Mouse (Mus musculus) forebrain, embryonic 11.5 days (tissue): ENCODE results near the gene Il31. TPM values are rescaled to one million over a fixed set of nuclear protein-coding genes. Genes with fewer than 3 reads are reported as not detected.

Source experiments
- ATAC-seq: fragments of 200-750 bp; cut with Nextera tagmentation; replicated peaks from 2 replicates; pipeline ENCODE4 v1.8.0; 2017; ENCODE audit warnings: moderate TSS enrichment; ENCODE audit not compliant: low FRiP score
- DNase-seq: peaks from one replicate; pipeline ENCODE4 v3.0.0-alpha.2; 2017; ENCODE audit warnings: low spot score
- H3K27ac ChIP-seq: fragments of 300-500 bp; sonication (generic); 2 replicates; pipeline ENCODE4 v1.5.1; 2014; ENCODE audit warnings: low read depth, low read length
- H3K27me3 ChIP-seq: fragments of 300-500 bp; sonication (generic); 2 replicates; pipeline ENCODE4 v1.6.1; 2014; ENCODE audit warnings: mild to moderate bottlenecking, low read length, mixed read lengths; ENCODE audit not compliant: control insufficient read depth, insufficient read depth
- H3K36me3 ChIP-seq: fragments of 300-500 bp; sonication (generic); 2 replicates; pipeline ENCODE4 v1.6.1; 2014; ENCODE audit warnings: mild to moderate bottlenecking, low read length, moderate library complexity, mixed read lengths; ENCODE audit not compliant: control insufficient read depth, insufficient read depth
- H3K4me1 ChIP-seq: fragments of 300-500 bp; sonication (generic); replicated peaks from 2 replicates; pipeline ENCODE4 v1.6.1; 2014; ENCODE audit warnings: low read length, mixed read lengths; ENCODE audit not compliant: control insufficient read depth, insufficient read depth
- H3K4me2 ChIP-seq: fragments of 300-500 bp; sonication (generic); 2 replicates; pipeline ENCODE4 v1.6.1; 2014; ENCODE audit warnings: low read depth, mild to moderate bottlenecking, low read length, moderate library complexity, mixed read lengths; ENCODE audit not compliant: severe bottlenecking
- H3K4me3 ChIP-seq: fragments of 300-500 bp; sonication (generic); 2 replicates; pipeline ENCODE4 v1.5.1; 2014; ENCODE audit warnings: low read depth, low read length
- H3K9ac ChIP-seq: fragments of 300-500 bp; sonication (generic); 2 replicates; pipeline ENCODE4 v1.6.1; 2014; ENCODE audit warnings: low read length
- H3K9me3 ChIP-seq: fragments of 300-500 bp; sonication (generic); 2 replicates; pipeline ENCODE4 v1.6.1; 2016; ENCODE audit warnings: low read length, mixed read lengths; ENCODE audit not compliant: control insufficient read depth
- WGBS: fragments of 180-500 bp; shearing (Covaris S2); extraction: QIAGEN DNeasy Blood & Tissue Kit; methylation state at CpG from one replicate; pipeline ENCODE4 v1.1.7; 2014; 5-methylcytosine and 5-hydroxymethylcytosine counted together
- polyA plus RNA-seq: library from polyadenylated mRNA; unstranded; fragments of >200 nt; fragmentation: Nextera tagmentation; extraction: Ambion mirVana; gene quantifications from 2 replicates; pipeline ENCODE4 v1.2.1, GENCODE M21; 2014

Il31 gene
- polyA plus RNA-seq, 1 experiment from 2014 or later: not detected

DNA sequence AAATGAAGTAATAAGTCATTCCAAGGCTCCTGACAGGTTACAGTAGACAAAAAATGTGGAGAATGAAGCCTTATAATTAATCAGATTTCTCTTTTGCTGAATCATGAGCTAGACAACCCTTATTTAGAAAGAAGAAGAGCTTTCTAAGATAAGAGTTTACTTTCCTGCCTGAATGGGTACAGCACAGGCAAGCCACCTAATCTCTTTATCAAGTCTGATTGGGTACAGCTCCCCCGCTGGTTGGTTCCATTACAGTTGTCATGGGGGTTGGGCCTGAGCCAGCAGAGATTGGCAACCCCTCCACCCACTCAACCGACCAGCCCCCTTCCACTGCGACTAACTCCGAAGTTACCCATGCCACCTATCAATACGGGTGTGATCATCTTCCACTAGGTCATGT lies 27.9 kb downstream of the Il31 start:
- no peaks in the 10 kb centered on the region for H3K4me1 ChIP-seq
- 58% methylated on average over 5 of the region's 5 CpGs for WGBS
- no peaks in the 10 kb centered on the region for H3K27me3 ChIP-seq
- H3K27ac ChIP-seq: no peak overlapping the region
- H3K9me3 ChIP-seq: no peaks in the 10 kb centered on the region
- no peak overlapping the region for H3K9ac ChIP-seq
- DNase-seq (no peak), ATAC-seq (no peak)
- no peak overlapping the region for H3K4me3 ChIP-seq
- no peak overlapping the region for H3K4me2 ChIP-seq
- no peaks in the 10 kb centered on the region for H3K36me3 ChIP-seq

DNA sequence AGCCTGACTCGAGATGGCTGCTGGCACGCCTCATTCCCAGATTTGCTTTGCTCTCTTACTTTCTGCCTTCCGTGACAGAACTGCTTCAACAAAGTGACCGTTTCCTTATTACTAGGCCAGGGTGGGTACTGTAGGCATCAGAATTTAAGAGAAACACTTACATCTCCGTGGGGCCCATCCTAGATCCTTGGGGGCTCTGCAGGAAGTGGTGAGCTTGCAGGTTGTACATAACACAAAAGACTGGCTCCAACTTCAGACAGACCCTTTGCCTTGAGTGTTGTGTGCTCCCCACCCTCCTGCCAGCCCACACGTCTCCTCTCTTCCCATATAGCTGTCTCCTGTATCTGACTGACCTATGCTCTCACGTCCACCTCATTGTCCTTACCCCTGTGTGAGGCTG lies 37.4 kb downstream of the Il31 start:
- WGBS: 94% methylated on average over 7 of the region's 7 CpGs
- Histone ChIP-seq H3K4me3 (no peak overlapping the region), H3K27me3 (no peaks in the 10 kb centered on the region), H3K9me3 (no peaks in the 10 kb centered on the region), H3K27ac (no peak overlapping the region), H3K36me3 (no peaks in the 10 kb centered on the region; the same call in 1 of the 2 replicates), H3K9ac (no peak overlapping the region), H3K4me2 (no peak overlapping the region), H3K4me1 (no peaks in the 10 kb centered on the region)
- no peak for DNase-seq
- ATAC-seq: no peak

DNA sequence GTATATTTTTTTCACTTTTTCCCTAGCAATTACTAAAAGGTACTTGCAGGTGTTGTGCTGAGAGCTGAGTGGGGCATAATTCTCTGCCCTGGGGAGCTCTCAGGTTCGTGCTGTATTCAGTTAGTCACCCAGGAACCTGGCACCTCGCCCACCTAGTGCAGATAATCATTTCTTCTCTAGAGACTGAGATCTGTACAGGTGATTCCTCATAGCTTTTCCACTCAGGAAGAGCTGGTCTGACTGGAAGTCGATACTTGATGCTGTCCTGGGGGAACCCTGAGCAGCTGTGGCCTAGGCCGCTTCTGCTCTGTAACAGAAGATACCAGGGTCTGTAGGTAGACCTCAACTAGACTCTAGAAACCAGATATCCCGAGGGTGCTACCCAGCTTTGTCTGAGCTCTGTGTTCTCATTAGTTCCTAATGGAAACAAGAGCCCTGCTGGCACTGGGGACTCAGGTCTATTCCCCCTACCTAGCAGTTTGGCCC lies 44.4 kb downstream of the Il31 start:
- no peak overlapping the region for H3K27ac ChIP-seq
- no peak overlapping the region for H3K4me3 ChIP-seq
- H3K9me3 ChIP-seq: no peaks in the 10 kb centered on the region
- H3K4me1 ChIP-seq: no peaks in the 10 kb centered on the region
- peaks cover 2% of the 10 kb centered on the region; the same call in 1 of the 2 replicates for H3K36me3 ChIP-seq
- peak; percentile 38 for DNase-seq
- 89% methylated on average over 5 of the region's 5 CpGs for WGBS
- H3K9ac ChIP-seq: no peak overlapping the region
- H3K27me3 ChIP-seq: no peaks in the 10 kb centered on the region
- no peak for ATAC-seq
- H3K4me2 ChIP-seq: no peak overlapping the region

DNA sequence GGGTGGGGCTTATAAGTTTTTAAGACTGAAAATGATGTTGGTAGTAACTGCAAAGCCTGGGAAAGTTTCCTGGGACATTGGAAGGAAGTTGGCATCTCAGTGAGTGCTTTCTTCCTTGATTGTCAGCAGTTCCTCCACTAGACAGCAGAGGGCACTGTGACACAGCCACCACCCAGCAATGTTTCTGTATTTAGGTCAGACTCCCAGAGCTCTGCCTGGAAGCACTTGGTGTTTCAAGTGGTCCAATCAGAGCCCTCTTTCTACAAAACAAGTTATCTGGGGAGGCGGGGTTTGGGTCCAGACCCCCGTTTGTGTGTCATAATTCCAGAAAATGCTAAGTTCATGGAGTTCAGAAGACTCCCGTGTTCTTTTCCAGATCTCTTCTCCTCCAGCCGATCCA lies 45.2 kb downstream of the Il31 start:
- no peaks in the 10 kb centered on the region for H3K27me3 ChIP-seq
- H3K9ac ChIP-seq: no peak overlapping the region
- peaks cover 2% of the 10 kb centered on the region; the same call in 1 of the 2 replicates for H3K36me3 ChIP-seq
- peak; percentile 83 for DNase-seq
- H3K4me1 ChIP-seq: no peaks in the 10 kb centered on the region
- H3K27ac ChIP-seq: no peak overlapping the region
- no peak for ATAC-seq
- no peak overlapping the region for H3K4me2 ChIP-seq
- WGBS: 52% methylated on average over 4 of the region's 4 CpGs
- H3K4me3 ChIP-seq: no peak overlapping the region
- H3K9me3 ChIP-seq: no peaks in the 10 kb centered on the region

DNA sequence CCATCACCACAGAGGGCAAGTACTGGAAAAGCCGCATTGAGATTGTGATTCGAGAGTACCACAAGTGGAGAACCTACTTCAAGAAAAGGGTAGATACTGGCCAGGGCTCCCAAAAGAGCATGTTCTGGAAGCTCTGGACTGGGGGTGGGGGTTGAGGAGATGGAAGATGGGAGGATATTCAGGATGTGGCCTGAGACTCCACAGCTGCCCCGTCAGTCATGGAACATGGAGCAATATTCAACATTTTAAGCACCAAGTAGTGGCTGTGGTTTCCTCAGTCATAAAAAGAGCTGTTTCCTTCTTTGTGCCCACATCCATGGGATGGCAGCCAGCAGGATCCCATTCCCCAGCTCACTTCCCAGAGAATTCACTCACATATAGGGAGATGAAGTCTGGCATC lies 47.0 kb downstream of the Il31 start:
- H3K27me3 ChIP-seq: no peaks in the 10 kb centered on the region
- H3K9ac ChIP-seq: no peak overlapping the region
- no peak overlapping the region for H3K4me3 ChIP-seq
- H3K4me1 ChIP-seq: no peaks in the 10 kb centered on the region
- WGBS: 95% methylated on average over 3 of the region's 3 CpGs
- H3K27ac ChIP-seq: no peak overlapping the region
- ATAC-seq (no peak), DNase-seq (peak; percentile 31)
- H3K9me3 ChIP-seq: no peaks in the 10 kb centered on the region
- H3K36me3 ChIP-seq: peaks cover 2% of the 10 kb centered on the region; the same call in 1 of the 2 replicates
- no peak overlapping the region for H3K4me2 ChIP-seq

DNA sequence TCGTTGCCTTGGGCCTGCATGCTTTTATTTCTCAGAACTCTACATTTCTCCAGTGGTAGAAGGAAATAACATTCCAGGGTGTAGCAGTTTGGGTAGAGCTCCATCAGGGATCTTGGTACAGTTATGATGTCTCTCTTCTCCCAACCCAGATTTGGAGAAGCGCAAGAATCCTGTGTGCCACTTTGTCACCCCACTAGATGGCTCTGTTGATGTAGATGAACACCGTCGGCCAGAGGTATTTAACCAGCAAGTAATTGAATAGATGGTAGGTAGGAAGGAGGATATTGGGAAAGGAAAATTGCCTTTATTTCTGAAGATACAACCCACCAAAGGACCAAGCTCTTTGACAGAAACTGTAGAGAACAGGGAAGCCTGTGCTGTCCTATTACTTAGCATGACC lies 48.6 kb downstream of the Il31 start:
- no peaks in the 10 kb centered on the region for H3K27me3 ChIP-seq
- no peaks in the 10 kb centered on the region for H3K9me3 ChIP-seq
- H3K27ac ChIP-seq: no peak overlapping the region
- peaks cover 2% of the 10 kb centered on the region; the same call in 1 of the 2 replicates for H3K36me3 ChIP-seq
- no peak overlapping the region for H3K9ac ChIP-seq
- H3K4me2 ChIP-seq: no peak overlapping the region
- ATAC-seq: no peak
- no peak for DNase-seq
- H3K4me1 ChIP-seq: no peaks in the 10 kb centered on the region
- 72% methylated on average over 4 of the region's 4 CpGs for WGBS
- H3K4me3 ChIP-seq: no peak overlapping the region

DNA sequence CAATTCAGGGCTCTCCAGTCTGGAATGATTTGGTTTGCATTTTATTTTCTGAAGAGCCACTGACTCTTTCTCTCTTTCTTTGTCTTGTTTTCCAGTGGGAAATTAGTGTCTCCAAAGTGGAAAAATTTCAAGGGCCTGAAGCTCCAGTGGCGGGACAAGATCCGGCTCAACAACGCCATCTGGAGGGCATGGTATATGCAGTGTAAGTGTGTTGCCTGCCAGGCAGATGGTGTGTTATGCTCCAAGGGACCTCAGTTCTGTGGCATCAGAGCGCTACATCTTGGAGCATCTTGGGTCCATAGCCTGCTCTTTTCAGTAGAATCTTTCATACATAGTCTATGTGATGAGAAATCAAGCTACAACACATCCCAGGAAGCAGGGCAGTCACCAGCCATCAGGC lies 49.3 kb downstream of the Il31 start:
- Histone ChIP-seq H3K4me3 (no peak overlapping the region), H3K27me3 (no peaks in the 10 kb centered on the region), H3K9ac (no peak overlapping the region), H3K9me3 (no peaks in the 10 kb centered on the region), H3K4me2 (no peak overlapping the region), H3K27ac (no peak overlapping the region), H3K4me1 (no peaks in the 10 kb centered on the region), H3K36me3 (no peaks in the 10 kb centered on the region)
- DNase-seq: no peak
- WGBS: 77% methylated on average over 4 of the region's 4 CpGs
- no peak for ATAC-seq

DNA sequence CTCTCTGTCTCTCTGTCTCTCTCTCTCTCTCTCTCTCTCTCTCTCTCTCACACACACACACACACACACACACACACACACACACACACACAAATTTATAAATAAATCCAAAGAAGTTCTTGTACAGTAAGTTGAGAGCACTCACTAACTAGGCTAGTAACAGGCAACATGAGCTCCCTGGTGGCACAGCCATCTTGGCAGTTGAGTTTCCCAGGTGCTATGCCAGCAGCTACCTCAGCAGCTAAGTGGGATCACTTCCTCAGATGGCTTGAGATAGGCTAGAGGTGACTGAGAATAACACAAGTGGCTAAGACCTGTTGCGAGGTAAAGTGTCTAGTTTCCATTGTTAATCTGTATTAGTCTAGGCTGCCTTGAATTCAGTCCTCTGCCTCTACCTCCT lies 50.0 kb downstream of the Il31 start:
- no peaks in the 10 kb centered on the region for H3K36me3 ChIP-seq
- no peak overlapping the region for H3K4me2 ChIP-seq
- no peak overlapping the region for H3K27ac ChIP-seq
- WGBS: 93% methylated on average over 1 of the region's 1 CpGs
- H3K4me3 ChIP-seq: no peak overlapping the region
- no peak for DNase-seq
- H3K9ac ChIP-seq: no peak overlapping the region
- no peak for ATAC-seq
- no peaks in the 10 kb centered on the region for H3K4me1 ChIP-seq
- no peaks in the 10 kb centered on the region for H3K9me3 ChIP-seq
- H3K27me3 ChIP-seq: no peaks in the 10 kb centered on the region

DNA sequence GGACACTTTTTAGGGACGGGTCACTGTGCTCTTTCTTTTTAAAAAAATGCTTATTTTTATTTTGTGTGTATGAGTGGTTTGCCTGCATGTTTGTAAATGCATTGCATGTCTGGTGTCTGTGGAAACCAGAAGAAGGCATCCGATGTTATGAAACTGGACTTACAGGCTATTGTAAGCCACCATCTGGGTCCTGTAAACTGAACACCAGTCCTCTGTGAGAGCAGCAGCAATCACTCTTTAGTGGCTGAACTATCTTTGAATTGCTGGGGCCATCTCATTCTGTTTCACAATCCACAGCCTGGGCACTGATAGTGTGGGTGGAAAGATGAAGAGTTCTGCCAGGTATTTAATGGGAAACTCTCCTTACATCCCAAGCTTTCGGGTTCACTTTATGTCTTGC lies 50.9 kb downstream of the Il31 start:
- Histone ChIP-seq H3K9me3 (no peaks in the 10 kb centered on the region), H3K4me3 (no peak overlapping the region), H3K4me1 (no peaks in the 10 kb centered on the region), H3K9ac (no peak overlapping the region), H3K27me3 (no peaks in the 10 kb centered on the region), H3K27ac (no peak overlapping the region), H3K4me2 (no peak overlapping the region), H3K36me3 (no peaks in the 10 kb centered on the region)
- WGBS: 89% methylated on average over 3 of the region's 3 CpGs
- ATAC-seq: no peak
- DNase-seq: no peak
